Mouse (Mus musculus): ENCODE measurements around the gene Ugt1a7c. TPM values are rescaled to one million over a fixed set of nuclear protein-coding genes. Genes with fewer than 3 reads are reported as not detected.

Gene Ugt1a7c
- polyA plus RNA-seq, 1 experiment = 96.9 TPM

DNA sequence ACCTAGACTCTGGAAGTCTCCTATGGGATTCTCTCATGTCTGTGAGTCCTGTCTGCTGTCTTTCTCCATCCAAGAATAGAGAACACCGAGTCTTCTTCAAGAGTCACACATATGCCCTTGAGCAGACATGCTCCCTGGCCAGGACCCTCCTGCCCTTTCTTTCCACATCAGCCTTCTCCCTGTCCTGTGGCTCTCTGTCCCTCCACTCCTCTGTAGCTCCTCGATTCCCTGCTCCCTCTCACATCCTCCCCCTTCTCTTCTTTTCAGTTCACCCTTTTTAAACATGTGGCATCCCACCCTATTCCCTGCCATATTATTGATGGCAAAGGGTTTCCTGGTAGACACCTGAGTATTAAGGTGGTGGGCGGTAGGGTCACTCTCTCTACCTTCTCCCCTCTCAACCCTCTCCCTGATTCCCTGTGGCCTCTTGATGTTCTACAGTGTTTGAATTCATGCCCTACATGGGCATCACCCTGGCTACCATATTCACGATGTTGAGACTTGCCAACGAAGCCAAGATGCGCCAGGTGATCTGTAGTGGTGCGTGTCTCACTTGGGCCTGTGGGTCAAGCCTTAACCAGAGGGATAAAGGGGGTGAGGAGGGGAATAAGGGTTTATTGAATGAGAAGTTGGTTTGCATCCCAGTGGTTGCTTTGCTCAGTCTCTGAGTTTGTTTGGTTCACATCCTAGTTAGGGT is 137.1 kb downstream of the Ugt1a7c start:
- TF ChIP-seq CTCF (conservative IDR thresholded peaks at IDR 0.05; ENCODE audit: insufficient read depth, insufficient read length, low read depth, low read length) (no peak), POLR2A (IDR thresholded peaks at IDR 0.05; ENCODE audit: low read depth, low read length) (no peak)
- 68% methylated on average over 7 of the region's 7 CpGs for WGBS
- no peaks in the 10 kb centered on the region for H3K27me3 ChIP-seq (replicated peaks; ENCODE audit: control insufficient read depth, insufficient read depth, low read length)
- H3K4me1 ChIP-seq (ENCODE audit: control insufficient read depth, insufficient read depth, low read length) = no peaks in the 10 kb centered on the region
- no peaks in the 10 kb centered on the region for H3K36me3 ChIP-seq (ENCODE audit: control insufficient read depth, insufficient read depth, low read length)
- no peak for DNase-seq
- no peak overlapping the region for H3K27ac ChIP-seq (ENCODE audit: insufficient read depth, low read depth, low read length)
- H3K4me3 ChIP-seq (ENCODE audit: insufficient read depth, low read depth, low read length) = no peak overlapping the region

DNA sequence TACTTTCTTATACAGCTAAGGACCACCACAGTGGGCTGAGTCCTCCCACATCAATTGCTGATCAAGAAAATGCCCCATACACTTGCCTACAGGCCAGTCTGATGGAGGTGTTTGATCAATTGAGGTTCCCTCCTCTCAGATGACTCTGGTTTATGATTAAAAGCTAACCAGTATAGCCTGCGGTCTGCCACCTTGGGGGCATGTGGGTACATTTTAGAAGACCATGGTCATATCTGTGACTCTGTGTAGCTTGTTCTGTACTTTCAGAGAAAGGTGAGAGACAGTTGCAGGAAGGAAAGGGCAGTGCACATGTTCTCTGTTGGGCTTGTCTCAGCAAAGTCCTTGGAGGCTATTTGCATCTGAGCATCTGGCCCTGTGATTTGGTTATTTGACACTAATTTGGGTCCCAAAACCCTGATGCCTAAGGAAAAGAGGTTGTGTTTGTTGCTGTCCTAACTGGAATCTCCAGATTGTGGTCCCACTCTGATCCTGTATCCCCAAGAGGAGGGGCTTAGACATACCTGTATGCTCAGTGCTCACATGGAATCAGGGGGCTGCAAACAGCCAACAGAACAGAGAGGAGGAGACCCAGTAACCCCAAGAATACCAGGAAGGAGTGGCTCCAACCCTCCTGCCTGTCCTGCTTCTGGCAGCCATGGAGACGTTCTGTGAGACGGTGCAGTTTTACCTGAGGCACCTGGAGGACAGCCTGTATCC is 138.0 kb downstream of the Ugt1a7c start:
- H3K27me3 ChIP-seq (replicated peaks; ENCODE audit: control insufficient read depth, insufficient read depth, low read length) = no peaks in the 10 kb centered on the region
- H3K4me3 ChIP-seq (ENCODE audit: insufficient read depth, low read depth, low read length) = no peak overlapping the region
- no peak for DNase-seq
- H3K4me1 ChIP-seq (ENCODE audit: control insufficient read depth, insufficient read depth, low read length) = no peaks in the 10 kb centered on the region
- no peaks in the 10 kb centered on the region for H3K36me3 ChIP-seq (ENCODE audit: control insufficient read depth, insufficient read depth, low read length)
- WGBS = 53% methylated on average over 3 of the region's 3 CpGs
- no peak overlapping the region for H3K27ac ChIP-seq (ENCODE audit: insufficient read depth, low read depth, low read length)
- no peak for TF ChIP-seq POLR2A (IDR thresholded peaks at IDR 0.05; ENCODE audit: low read depth, low read length)
- no peak for TF ChIP-seq CTCF (conservative IDR thresholded peaks at IDR 0.05; ENCODE audit: insufficient read depth, insufficient read length, low read depth, low read length)

DNA sequence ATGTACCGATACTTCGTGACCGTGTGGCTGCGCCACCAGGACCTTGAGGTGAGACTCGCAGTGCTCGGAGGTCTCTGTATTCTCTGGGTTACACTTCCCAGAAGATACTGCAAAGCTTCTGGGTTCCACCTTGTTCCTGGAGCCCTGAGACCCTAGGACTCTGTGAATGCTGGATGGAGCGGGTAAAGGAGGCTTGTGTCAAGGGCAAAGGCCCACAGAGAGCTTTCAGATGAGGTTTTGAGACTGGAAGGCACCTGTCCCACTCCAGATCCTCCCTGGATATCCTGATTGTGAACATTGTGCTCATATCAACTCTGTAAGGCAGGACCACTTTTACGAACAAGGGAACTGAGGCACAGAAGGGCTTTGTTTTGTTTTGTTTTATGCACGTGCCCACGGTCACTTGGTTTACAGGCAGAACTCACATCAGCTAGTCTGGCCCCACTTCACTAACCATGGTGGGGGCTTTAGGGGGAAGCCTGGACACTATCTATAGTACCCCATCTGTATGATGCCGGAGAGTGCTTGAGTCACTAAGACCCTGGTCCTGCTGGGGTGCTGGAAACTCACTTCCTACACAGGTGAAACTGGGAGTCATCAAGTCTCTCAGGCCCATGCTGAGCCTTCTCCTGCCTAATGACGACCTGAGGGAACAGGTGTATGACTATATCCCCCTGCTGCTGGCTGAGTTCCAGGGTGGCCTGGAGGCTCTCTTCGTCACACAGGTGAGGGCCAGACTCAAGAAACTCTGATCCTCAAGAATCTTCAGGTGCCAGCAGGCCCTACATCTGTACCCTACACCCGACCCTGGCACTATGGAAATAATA is 138.8 kb downstream of the Ugt1a7c start:
- no peak for DNase-seq
- TF ChIP-seq POLR2A (IDR thresholded peaks at IDR 0.05; ENCODE audit: low read depth, low read length) (no peak), CTCF (conservative IDR thresholded peaks at IDR 0.05; ENCODE audit: insufficient read depth, insufficient read length, low read depth, low read length) (no peak)
- no peaks in the 10 kb centered on the region for H3K27me3 ChIP-seq (replicated peaks; ENCODE audit: control insufficient read depth, insufficient read depth, low read length)
- H3K27ac ChIP-seq (ENCODE audit: insufficient read depth, low read depth, low read length) = no peak overlapping the region
- H3K36me3 ChIP-seq (ENCODE audit: control insufficient read depth, insufficient read depth, low read length) = no peaks in the 10 kb centered on the region
- 68% methylated on average over 14 of the region's 14 CpGs for WGBS
- no peaks in the 10 kb centered on the region for H3K4me1 ChIP-seq (ENCODE audit: control insufficient read depth, insufficient read depth, low read length)
- H3K4me3 ChIP-seq (ENCODE audit: insufficient read depth, low read depth, low read length) = no peak overlapping the region

DNA sequence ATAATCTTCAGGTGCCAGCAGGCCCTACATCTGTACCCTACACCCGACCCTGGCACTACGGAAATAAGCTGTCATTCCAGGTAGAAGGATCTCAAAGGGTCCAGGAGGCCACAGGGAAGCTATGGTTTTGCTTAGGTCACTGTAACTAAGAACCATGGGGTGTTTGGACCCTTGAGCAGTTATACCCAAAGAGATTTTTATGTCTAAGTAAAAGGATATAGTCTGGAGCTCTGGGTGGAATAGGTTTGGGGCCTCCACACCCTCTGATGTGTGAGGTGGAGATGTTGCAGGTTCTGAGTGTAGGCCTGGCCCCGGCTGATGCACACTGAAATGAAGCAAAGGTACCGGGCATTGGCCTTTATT is 139.4 kb downstream of the Ugt1a7c start:
- 62% methylated on average over 4 of the region's 4 CpGs for WGBS
- TF ChIP-seq POLR2A (IDR thresholded peaks at IDR 0.05; ENCODE audit: low read depth, low read length) = no peak
- no peak for TF ChIP-seq CTCF (conservative IDR thresholded peaks at IDR 0.05; ENCODE audit: insufficient read depth, insufficient read length, low read depth, low read length)

DNA sequence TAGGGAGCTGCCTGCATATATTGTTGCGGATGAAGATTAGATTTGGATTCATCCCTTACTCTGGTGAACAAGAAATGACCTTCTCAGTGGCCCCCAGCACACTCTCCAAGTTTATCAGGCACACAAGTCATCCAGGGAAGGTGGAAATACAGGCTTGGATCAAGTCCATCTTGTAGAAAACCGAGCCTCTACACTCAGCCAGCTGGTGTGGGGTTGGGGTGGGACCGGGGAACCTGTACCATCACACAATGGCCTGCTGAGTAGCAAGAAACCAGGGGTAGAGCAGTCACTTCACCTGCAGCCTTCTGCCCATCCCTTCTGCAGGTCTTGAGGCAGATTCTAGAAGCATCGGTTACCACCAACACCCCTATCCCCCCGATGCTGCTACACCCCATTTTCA is 139.8 kb downstream of the Ugt1a7c start:
- 43% methylated on average over 5 of the region's 5 CpGs for WGBS
- Histone ChIP-seq H3K4me1 (ENCODE audit: control insufficient read depth, insufficient read depth, low read length) (no peaks in the 10 kb centered on the region), H3K27ac (ENCODE audit: insufficient read depth, low read depth, low read length) (no peak overlapping the region), H3K36me3 (ENCODE audit: control insufficient read depth, insufficient read depth, low read length) (no peaks in the 10 kb centered on the region), H3K27me3 (replicated peaks; ENCODE audit: control insufficient read depth, insufficient read depth, low read length) (no peaks in the 10 kb centered on the region), H3K4me3 (ENCODE audit: insufficient read depth, low read depth, low read length) (no peak overlapping the region)
- TF ChIP-seq CTCF (conservative IDR thresholded peaks at IDR 0.05; ENCODE audit: insufficient read depth, insufficient read length, low read depth, low read length) (no peak), POLR2A (IDR thresholded peaks at IDR 0.05; ENCODE audit: low read depth, low read length) (no peak)
- DNase-seq = no peak

More for the DNA sequence above, 139.4 kb downstream of the Ugt1a7c start:
- Histone ChIP-seq H3K36me3 (ENCODE audit: control insufficient read depth, insufficient read depth, low read length) (no peaks in the 10 kb centered on the region), H3K27ac (ENCODE audit: insufficient read depth, low read depth, low read length) (no peak overlapping the region), H3K27me3 (replicated peaks; ENCODE audit: control insufficient read depth, insufficient read depth, low read length) (no peaks in the 10 kb centered on the region), H3K4me3 (ENCODE audit: insufficient read depth, low read depth, low read length) (no peak overlapping the region), H3K4me1 (ENCODE audit: control insufficient read depth, insufficient read depth, low read length) (no peaks in the 10 kb centered on the region)
- DNase-seq = no peak

DNA sequence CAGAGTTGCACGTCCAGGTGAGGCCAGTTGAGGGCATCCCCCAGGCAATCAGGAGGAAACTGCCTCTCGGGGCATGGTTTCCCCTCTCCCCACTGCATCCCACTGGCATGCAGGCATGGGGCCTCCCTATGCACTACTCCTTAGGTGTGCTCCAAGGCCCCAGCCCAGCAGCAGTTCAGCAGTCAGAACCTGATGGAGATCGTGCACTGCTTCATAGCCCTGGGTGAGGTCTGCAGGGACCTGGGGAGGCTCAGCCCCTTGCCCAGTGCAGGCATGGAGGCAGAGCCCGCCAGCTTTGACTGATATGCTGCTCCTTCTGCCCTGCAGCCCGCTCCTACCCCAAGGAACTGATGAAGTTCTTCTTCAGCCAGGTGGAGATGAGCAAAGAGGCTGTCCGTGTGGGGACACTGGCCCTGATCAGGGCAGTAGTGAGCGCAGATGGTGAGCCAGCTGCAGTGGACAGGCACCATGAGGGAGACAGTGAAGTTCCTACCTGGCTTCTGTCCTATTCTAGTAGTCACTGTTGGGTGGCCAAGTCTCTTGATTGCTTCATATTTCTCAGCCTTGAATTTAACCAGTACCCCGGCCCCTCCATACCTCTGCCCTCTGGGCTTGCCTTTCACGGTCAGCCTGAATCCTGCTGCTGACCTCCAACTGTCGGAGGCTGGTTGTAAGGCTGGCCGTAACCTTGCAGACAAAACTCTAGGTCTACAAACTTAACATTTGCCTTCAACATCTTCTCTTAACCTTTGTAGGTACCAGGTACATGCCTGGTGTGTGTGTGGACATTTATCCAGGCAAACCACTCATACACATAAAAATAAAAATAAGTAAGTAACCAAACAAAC is 140.4 kb downstream of the Ugt1a7c start:
- no peak for TF ChIP-seq POLR2A (IDR thresholded peaks at IDR 0.05; ENCODE audit: low read depth, low read length)
- 60% methylated on average over 11 of the region's 11 CpGs for WGBS
- Histone ChIP-seq H3K4me1 (ENCODE audit: control insufficient read depth, insufficient read depth, low read length) (no peaks in the 10 kb centered on the region), H3K4me3 (ENCODE audit: insufficient read depth, low read depth, low read length) (no peak overlapping the region), H3K27me3 (replicated peaks; ENCODE audit: control insufficient read depth, insufficient read depth, low read length) (no peaks in the 10 kb centered on the region), H3K36me3 (ENCODE audit: control insufficient read depth, insufficient read depth, low read length) (no peaks in the 10 kb centered on the region), H3K27ac (ENCODE audit: insufficient read depth, low read depth, low read length) (no peak overlapping the region)
- no peak for DNase-seq
